Mouse (Mus musculus): ENCODE results near the gene Vps29. TPM values are rescaled to one million over a fixed set of nuclear protein-coding genes. Genes with fewer than 3 reads are reported as not detected.

Gene Vps29
- 194 and 196 TPM in 2 replicates for polyA plus RNA-seq (2014; fragmentation: Nextera tagmentation; extraction: Ambion mirVana)

- Histone ChIP-seq H3K4me3 (ENCODE audit: low read depth, low read length) (peak within 1 kb of the TSS; percentile 83), H3K9me3 (replicated peaks; ENCODE audit: control insufficient read depth, low read length) (no peaks in the 10 kb centered on the region), H3K27me3 (ENCODE audit: control insufficient read depth, insufficient read depth, low read length) (no peaks in the 10 kb centered on the region), H3K4me1 (ENCODE audit: control insufficient read depth, insufficient read depth, low read length) (no peaks in the 10 kb centered on the region), H3K9ac (replicated peaks; ENCODE audit: low read length) (peak within 1 kb of the TSS; percentile 77), H3K36me3 (replicated peaks; ENCODE audit: control insufficient read depth, insufficient read depth, low read depth, low read length) (no peaks in the 10 kb centered on the region; the same call in 1 of the 2 replicates), H3K27ac (replicated peaks; ENCODE audit: low read depth, low read length) (no peak within 1 kb of the TSS), H3K4me2 (ENCODE audit: low read depth, low read length) (peak within 1 kb of the TSS; percentile 78)
- DNase-seq (ENCODE audit: low spot score) (peak; percentile 100), ATAC-seq (replicated peaks; ENCODE audit: insufficient number of reproducible peaks, low FRiP score, low TSS enrichment, low read depth) (peak; percentile 89)
- WGBS = 2% methylated on average over 51 of the region's 51 CpGs
These were observed at the start of gene Vps29, which contains the start of gene Rad9b for GRCm38 (mm10) chr5:122353807-122354491. Gene Vps29, plus strand, starts transcription at chr5:122354369. Gene Rad9b, minus strand, starts transcription at chr5:122354233.

GRCm38 (mm10) chr5:122304541-122304940 is 49.6 kb upstream of the Vps29 start:
- DNase-seq (ENCODE audit: low spot score) = no peak
- 86% methylated on average over 6 of the region's 6 CpGs for WGBS
- no peak overlapping the region for H3K4me2 ChIP-seq (ENCODE audit: low read depth, low read length)

GRCm38 (mm10) chr5:122305472-122305871 is 48.7 kb upstream of the Vps29 start:
- 91% methylated on average over 7 of the region's 7 CpGs for WGBS
- DNase-seq (ENCODE audit: low spot score) = no peak
- no peaks in the 10 kb centered on the region for H3K27me3 ChIP-seq (ENCODE audit: control insufficient read depth, insufficient read depth, low read length)
- no peak overlapping the region for H3K9ac ChIP-seq (replicated peaks; ENCODE audit: low read length)
- no peak overlapping the region for H3K27ac ChIP-seq (replicated peaks; ENCODE audit: low read depth, low read length)
- H3K4me3 ChIP-seq (ENCODE audit: low read depth, low read length) = no peak overlapping the region
- H3K4me2 ChIP-seq (ENCODE audit: low read depth, low read length) = no peak overlapping the region
- no peaks in the 10 kb centered on the region for H3K4me1 ChIP-seq (ENCODE audit: control insufficient read depth, insufficient read depth, low read length)
- H3K9me3 ChIP-seq (replicated peaks; ENCODE audit: control insufficient read depth, low read length) = no peaks in the 10 kb centered on the region
- no peaks in the 10 kb centered on the region for H3K36me3 ChIP-seq (replicated peaks; ENCODE audit: control insufficient read depth, insufficient read depth, low read depth, low read length)
- no peak for ATAC-seq (replicated peaks; ENCODE audit: insufficient number of reproducible peaks, low FRiP score, low TSS enrichment, low read depth)

More at GRCm38 (mm10) chr5:122304541-122304940, 49.6 kb upstream of the Vps29 start:
- no peak for ATAC-seq (replicated peaks; ENCODE audit: insufficient number of reproducible peaks, low FRiP score, low TSS enrichment, low read depth)
- no peaks in the 10 kb centered on the region for H3K36me3 ChIP-seq (replicated peaks; ENCODE audit: control insufficient read depth, insufficient read depth, low read depth, low read length)
- H3K27ac ChIP-seq (replicated peaks; ENCODE audit: low read depth, low read length) = no peak overlapping the region
- H3K9me3 ChIP-seq (replicated peaks; ENCODE audit: control insufficient read depth, low read length) = no peaks in the 10 kb centered on the region
- H3K27me3 ChIP-seq (ENCODE audit: control insufficient read depth, insufficient read depth, low read length) = no peaks in the 10 kb centered on the region
- no peak overlapping the region for H3K4me3 ChIP-seq (ENCODE audit: low read depth, low read length)
- no peak overlapping the region for H3K9ac ChIP-seq (replicated peaks; ENCODE audit: low read length)
- H3K4me1 ChIP-seq (ENCODE audit: control insufficient read depth, insufficient read depth, low read length) = no peaks in the 10 kb centered on the region

- H3K9me3 ChIP-seq (replicated peaks; ENCODE audit: control insufficient read depth, low read length) = no peaks in the 10 kb centered on the region
- no peak for ATAC-seq (replicated peaks; ENCODE audit: insufficient number of reproducible peaks, low FRiP score, low TSS enrichment, low read depth)
- WGBS = 88% methylated on average over 3 of the region's 3 CpGs
- H3K36me3 ChIP-seq (replicated peaks; ENCODE audit: control insufficient read depth, insufficient read depth, low read depth, low read length) = no peaks in the 10 kb centered on the region
- H3K4me3 ChIP-seq (ENCODE audit: low read depth, low read length) = no peak overlapping the region
- no peaks in the 10 kb centered on the region for H3K27me3 ChIP-seq (ENCODE audit: control insufficient read depth, insufficient read depth, low read length)
- H3K27ac ChIP-seq (replicated peaks; ENCODE audit: low read depth, low read length) = no peak overlapping the region
- H3K4me2 ChIP-seq (ENCODE audit: low read depth, low read length) = no peak overlapping the region
- DNase-seq (ENCODE audit: low spot score) = no peak
- no peaks in the 10 kb centered on the region for H3K4me1 ChIP-seq (ENCODE audit: control insufficient read depth, insufficient read depth, low read length)
- H3K9ac ChIP-seq (replicated peaks; ENCODE audit: low read length) = no peak overlapping the region
These were observed 47.6 kb upstream of the Vps29 start for GRCm38 (mm10) chr5:122306536-122306935.

- H3K4me1 ChIP-seq (ENCODE audit: control insufficient read depth, insufficient read depth, low read length) = no peaks in the 10 kb centered on the region
- no peaks in the 10 kb centered on the region for H3K27me3 ChIP-seq (ENCODE audit: control insufficient read depth, insufficient read depth, low read length)
- no peak for DNase-seq (ENCODE audit: low spot score)
- H3K9me3 ChIP-seq (replicated peaks; ENCODE audit: control insufficient read depth, low read length) = no peaks in the 10 kb centered on the region
- 89% methylated on average over 8 of the region's 8 CpGs for WGBS
- H3K4me2 ChIP-seq (ENCODE audit: low read depth, low read length) = no peak overlapping the region
- ATAC-seq (replicated peaks; ENCODE audit: insufficient number of reproducible peaks, low FRiP score, low TSS enrichment, low read depth) = no peak
- H3K27ac ChIP-seq (replicated peaks; ENCODE audit: low read depth, low read length) = no peak overlapping the region
- H3K36me3 ChIP-seq (replicated peaks; ENCODE audit: control insufficient read depth, insufficient read depth, low read depth, low read length) = no peaks in the 10 kb centered on the region
- H3K9ac ChIP-seq (replicated peaks; ENCODE audit: low read length) = no peak overlapping the region
- no peak overlapping the region for H3K4me3 ChIP-seq (ENCODE audit: low read depth, low read length)
These were observed 43.5 kb upstream of the Vps29 start for GRCm38 (mm10) chr5:122310699-122311098.

- no peak overlapping the region for H3K27ac ChIP-seq (replicated peaks; ENCODE audit: low read depth, low read length)
- H3K4me2 ChIP-seq (ENCODE audit: low read depth, low read length) = no peak overlapping the region
- no peak overlapping the region for H3K9ac ChIP-seq (replicated peaks; ENCODE audit: low read length)
- H3K4me3 ChIP-seq (ENCODE audit: low read depth, low read length) = no peak overlapping the region
- 72% methylated on average over 7 of the region's 7 CpGs for WGBS
- no peak for ATAC-seq (replicated peaks; ENCODE audit: insufficient number of reproducible peaks, low FRiP score, low TSS enrichment, low read depth)
- no peaks in the 10 kb centered on the region for H3K27me3 ChIP-seq (ENCODE audit: control insufficient read depth, insufficient read depth, low read length)
- H3K4me1 ChIP-seq (ENCODE audit: control insufficient read depth, insufficient read depth, low read length) = no peaks in the 10 kb centered on the region
- no peak for DNase-seq (ENCODE audit: low spot score)
- no peaks in the 10 kb centered on the region for H3K9me3 ChIP-seq (replicated peaks; ENCODE audit: control insufficient read depth, low read length)
- no peaks in the 10 kb centered on the region for H3K36me3 ChIP-seq (replicated peaks; ENCODE audit: control insufficient read depth, insufficient read depth, low read depth, low read length)
These were observed 42.5 kb upstream of the Vps29 start for GRCm38 (mm10) chr5:122311692-122312091.

- no peak overlapping the region for H3K4me2 ChIP-seq (ENCODE audit: low read depth, low read length)
- no peak overlapping the region for H3K27ac ChIP-seq (replicated peaks; ENCODE audit: low read depth, low read length)
- no peaks in the 10 kb centered on the region for H3K27me3 ChIP-seq (ENCODE audit: control insufficient read depth, insufficient read depth, low read length)
- H3K4me3 ChIP-seq (ENCODE audit: low read depth, low read length) = no peak overlapping the region
- no peaks in the 10 kb centered on the region for H3K4me1 ChIP-seq (ENCODE audit: control insufficient read depth, insufficient read depth, low read length)
- no peaks in the 10 kb centered on the region for H3K9me3 ChIP-seq (replicated peaks; ENCODE audit: control insufficient read depth, low read length)
- ATAC-seq (replicated peaks; ENCODE audit: insufficient number of reproducible peaks, low FRiP score, low TSS enrichment, low read depth) (no peak), DNase-seq (ENCODE audit: low spot score) (no peak)
- H3K36me3 ChIP-seq (replicated peaks; ENCODE audit: control insufficient read depth, insufficient read depth, low read depth, low read length) = no peaks in the 10 kb centered on the region
- WGBS = 90% methylated on average over 4 of the region's 4 CpGs
- no peak overlapping the region for H3K9ac ChIP-seq (replicated peaks; ENCODE audit: low read length)
These were observed 41.8 kb upstream of the Vps29 start for GRCm38 (mm10) chr5:122312346-122312745.

- 90% methylated on average over 17 of the region's 17 CpGs for WGBS
- H3K4me2 ChIP-seq (ENCODE audit: low read depth, low read length) = no peak overlapping the region
- no peak overlapping the region for H3K9ac ChIP-seq (replicated peaks; ENCODE audit: low read length)
- H3K9me3 ChIP-seq (replicated peaks; ENCODE audit: control insufficient read depth, low read length) = no peaks in the 10 kb centered on the region
- H3K4me1 ChIP-seq (ENCODE audit: control insufficient read depth, insufficient read depth, low read length) = no peaks in the 10 kb centered on the region
- H3K27me3 ChIP-seq (ENCODE audit: control insufficient read depth, insufficient read depth, low read length) = no peaks in the 10 kb centered on the region
- DNase-seq (ENCODE audit: low spot score) (no peak), ATAC-seq (replicated peaks; ENCODE audit: insufficient number of reproducible peaks, low FRiP score, low TSS enrichment, low read depth) (no peak)
- no peak overlapping the region for H3K4me3 ChIP-seq (ENCODE audit: low read depth, low read length)
- H3K36me3 ChIP-seq (replicated peaks; ENCODE audit: control insufficient read depth, insufficient read depth, low read depth, low read length) = no peaks in the 10 kb centered on the region
- no peak overlapping the region for H3K27ac ChIP-seq (replicated peaks; ENCODE audit: low read depth, low read length)
These were observed 41.1 kb upstream of the Vps29 start for GRCm38 (mm10) chr5:122312942-122313684.
